Mouse (Mus musculus): ENCODE results near the gene Oxsm. TPM values are rescaled to one million over a fixed set of nuclear protein-coding genes. Genes with fewer than 3 reads are reported as not detected.
A peak's percentile ranks its signal among the peaks of the same experiment; 100 is the strongest.

Gene Oxsm
- polyA plus RNA-seq (2015; fragmentation: Nextera tagmentation; extraction: Ambion mirVana) = 1.2 and 1.4 TPM in 2 replicates

GRCm38 (mm10) chr14:16249171-16249874 is at the start of gene Oxsm, which contains the start of gene Ngly1:
Oxsm (minus strand) TSS chr14:16249808.
Ngly1 (plus strand) TSS chr14:16249280.
- Histone ChIP-seq H3K36me3 (no peaks in the 10 kb centered on the region), H3K4me1 (replicated peaks) (peaks cover 11% of the 10 kb centered on the region), H3K9me3 (no peaks in the 10 kb centered on the region), H3K4me2 (peak within 1 kb of the TSS; percentile 85), H3K4me3 (peak within 1 kb of the TSS; percentile 80), H3K9ac (peak within 1 kb of the TSS; percentile 92), H3K27ac (replicated peaks) (peak within 1 kb of the TSS; percentile 83), H3K27me3 (no peaks in the 10 kb centered on the region)
- under 1% methylated on average over 57 of the region's 65 CpGs for WGBS
- peak; percentile 99 for ATAC-seq (ENCODE audit: low read depth)

- peak; percentile 56; the same call in 1 of the 2 replicates for ATAC-seq (ENCODE audit: low read depth)
- peak overlapping the region; percentile 38; the same call in 1 of the 2 replicates for H3K27ac ChIP-seq (replicated peaks)
Observed at GRCm38 (mm10) chr14:16296816-16297468, 47.3 kb upstream of the Oxsm start.

GRCm38 (mm10) chr14:16293921-16294320 is 44.3 kb upstream of the Oxsm start:
- Histone ChIP-seq H3K4me1 (replicated peaks) (peaks cover 8% of the 10 kb centered on the region), H3K27me3 (no peaks in the 10 kb centered on the region), H3K36me3 (peaks cover 19% of the 10 kb centered on the region; the same call in 1 of the 2 replicates), H3K9ac (no peak overlapping the region), H3K4me2 (no peak overlapping the region), H3K4me3 (no peak overlapping the region), H3K9me3 (no peaks in the 10 kb centered on the region), H3K27ac (replicated peaks) (no peak overlapping the region)
- 95% methylated on average over 1 of the region's 1 CpGs for WGBS
- no peak for ATAC-seq (ENCODE audit: low read depth)

More at GRCm38 (mm10) chr14:16296816-16297468, 47.3 kb upstream of the Oxsm start:
- H3K4me1 ChIP-seq (replicated peaks) = peaks cover 8% of the 10 kb centered on the region
- no peak overlapping the region for H3K4me2 ChIP-seq
- 57% methylated on average over 2 of the region's 2 CpGs for WGBS
- H3K36me3 ChIP-seq = peaks cover 23% of the 10 kb centered on the region
- H3K9me3 ChIP-seq = no peaks in the 10 kb centered on the region
- H3K27me3 ChIP-seq = no peaks in the 10 kb centered on the region
- no peak overlapping the region for H3K9ac ChIP-seq
- no peak overlapping the region for H3K4me3 ChIP-seq

- H3K4me2 ChIP-seq = no peak overlapping the region
- H3K27ac ChIP-seq (replicated peaks) = no peak overlapping the region
- H3K36me3 ChIP-seq = peaks cover 19% of the 10 kb centered on the region; the same call in 1 of the 2 replicates
- no peaks in the 10 kb centered on the region for H3K9me3 ChIP-seq
- ATAC-seq (ENCODE audit: low read depth) = no peak
- H3K4me3 ChIP-seq = no peak overlapping the region
- H3K27me3 ChIP-seq = no peaks in the 10 kb centered on the region
- H3K4me1 ChIP-seq (replicated peaks) = peaks cover 8% of the 10 kb centered on the region
- no peak overlapping the region for H3K9ac ChIP-seq
Observed at GRCm38 (mm10) chr14:16293015-16293414, 43.4 kb upstream of the Oxsm start.

DNA sequence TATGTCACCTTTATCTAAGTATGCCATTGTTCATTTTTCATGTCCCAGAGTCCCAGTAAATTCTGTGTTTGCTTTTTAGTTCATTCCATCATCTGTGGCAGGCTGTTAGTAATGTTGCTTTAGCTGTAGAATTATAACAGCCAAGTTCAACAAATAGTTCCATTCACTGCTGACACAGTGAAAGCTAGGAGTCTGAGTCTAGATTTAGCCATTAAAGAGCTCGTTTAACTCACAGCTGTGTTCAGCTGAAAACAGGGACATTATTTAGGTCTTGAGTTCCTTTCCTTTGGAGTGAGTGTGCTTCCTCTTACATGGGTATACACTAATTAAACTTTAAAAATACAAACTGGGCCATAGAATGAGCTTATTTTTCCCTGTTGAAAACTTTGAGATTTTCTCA is 42.8 kb upstream of the Oxsm start:
- H3K4me1 ChIP-seq (replicated peaks) = peaks cover 8% of the 10 kb centered on the region
- H3K9ac ChIP-seq = no peak overlapping the region
- H3K9me3 ChIP-seq = no peaks in the 10 kb centered on the region
- no peak overlapping the region for H3K4me3 ChIP-seq
- 37% methylated on average over 1 of the region's 1 CpGs for WGBS
- no peak overlapping the region for H3K27ac ChIP-seq (replicated peaks)
- H3K36me3 ChIP-seq = peaks cover 19% of the 10 kb centered on the region; the same call in 1 of the 2 replicates
- no peak overlapping the region for H3K4me2 ChIP-seq
- no peaks in the 10 kb centered on the region for H3K27me3 ChIP-seq
- ATAC-seq (ENCODE audit: low read depth) = no peak

- no peak overlapping the region for H3K4me3 ChIP-seq
- WGBS = 84% methylated on average over 4 of the region's 4 CpGs
- no peaks in the 10 kb centered on the region for H3K27me3 ChIP-seq
- H3K4me1 ChIP-seq (replicated peaks) = no peaks in the 10 kb centered on the region
- no peaks in the 10 kb centered on the region for H3K9me3 ChIP-seq
- H3K27ac ChIP-seq (replicated peaks) = no peak overlapping the region
- no peak overlapping the region for H3K9ac ChIP-seq
- H3K4me2 ChIP-seq = no peak overlapping the region
- H3K36me3 ChIP-seq = peaks cover 6% of the 10 kb centered on the region; the same call in 1 of the 2 replicates
- no peak for ATAC-seq (ENCODE audit: low read depth)
Observed at GRCm38 (mm10) chr14:16283966-16284365, 34.4 kb upstream of the Oxsm start.

GRCm38 (mm10) chr14:16279196-16279595 is 29.6 kb upstream of the Oxsm start:
- Histone ChIP-seq H3K27me3 (no peaks in the 10 kb centered on the region), H3K36me3 (peaks cover 6% of the 10 kb centered on the region; the same call in 1 of the 2 replicates), H3K4me3 (no peak overlapping the region), H3K9ac (no peak overlapping the region), H3K4me1 (replicated peaks) (no peaks in the 10 kb centered on the region), H3K4me2 (no peak overlapping the region), H3K9me3 (no peaks in the 10 kb centered on the region), H3K27ac (replicated peaks) (no peak overlapping the region)
- 67% methylated on average over 4 of the region's 4 CpGs for WGBS
- ATAC-seq (ENCODE audit: low read depth) = no peak; the same call in 1 of the 2 replicates

- Histone ChIP-seq H3K9me3 (no peaks in the 10 kb centered on the region), H3K4me2 (no peak overlapping the region), H3K27ac (replicated peaks) (no peak overlapping the region), H3K4me3 (no peak overlapping the region), H3K36me3 (peaks cover 16% of the 10 kb centered on the region; the same call in 1 of the 2 replicates), H3K9ac (no peak overlapping the region), H3K4me1 (replicated peaks) (no peaks in the 10 kb centered on the region), H3K27me3 (no peaks in the 10 kb centered on the region)
- no peak for ATAC-seq (ENCODE audit: low read depth)
- WGBS = 91% methylated on average over 3 of the region's 3 CpGs
Observed at GRCm38 (mm10) chr14:16273677-16274076, 24.1 kb upstream of the Oxsm start.

DNA sequence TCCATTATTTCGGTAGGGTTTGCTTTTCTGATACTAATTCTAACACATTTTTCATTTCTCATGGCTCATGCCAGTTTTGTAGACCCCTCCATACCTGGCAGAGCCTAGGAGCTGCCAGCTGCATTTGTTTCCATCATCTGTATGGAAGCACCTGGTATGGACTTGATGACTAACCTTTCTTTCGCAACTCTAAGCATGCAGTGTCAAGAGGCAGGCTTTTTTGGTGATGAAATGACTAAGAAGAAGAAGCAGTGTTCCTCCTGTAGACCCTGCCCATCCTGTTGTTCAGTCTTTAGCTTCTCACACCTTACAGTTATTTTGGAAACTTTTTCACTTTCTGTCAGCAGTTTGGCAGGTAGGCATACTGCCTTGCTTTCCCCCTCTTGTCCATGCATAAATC is 20.2 kb upstream of the Oxsm start:
- H3K27ac ChIP-seq (replicated peaks) = no peak overlapping the region
- H3K9ac ChIP-seq = no peak overlapping the region
- 90% methylated on average over 2 of the region's 2 CpGs for WGBS
- no peaks in the 10 kb centered on the region for H3K27me3 ChIP-seq
- ATAC-seq (ENCODE audit: low read depth) = no peak
- H3K9me3 ChIP-seq = no peaks in the 10 kb centered on the region
- H3K36me3 ChIP-seq = peaks cover 16% of the 10 kb centered on the region; the same call in 1 of the 2 replicates
- H3K4me2 ChIP-seq = no peak overlapping the region
- H3K4me1 ChIP-seq (replicated peaks) = no peaks in the 10 kb centered on the region
- no peak overlapping the region for H3K4me3 ChIP-seq

DNA sequence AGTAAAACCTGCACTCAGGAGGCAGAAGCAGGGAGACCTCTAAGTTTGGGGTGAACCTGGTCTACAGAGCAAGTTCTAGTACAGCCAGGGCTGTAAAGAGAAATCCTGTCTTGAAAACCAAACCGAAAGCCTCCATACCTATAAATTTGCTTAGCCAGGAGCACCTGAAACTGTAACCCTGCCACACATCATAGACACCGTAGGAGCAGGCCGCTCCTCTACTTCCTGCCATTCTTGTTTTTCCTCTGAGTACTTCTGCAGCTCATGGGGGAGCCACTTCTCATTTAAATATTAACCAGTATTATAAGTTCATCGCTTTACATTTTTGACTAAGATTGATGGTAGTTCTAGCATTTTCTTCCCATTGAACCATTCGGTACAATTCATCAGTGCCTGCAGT is 17.4 kb upstream of the Oxsm start:
- H3K4me3 ChIP-seq = no peak overlapping the region

GRCm38 (mm10) chr14:16261869-16262268 is 12.3 kb upstream of the Oxsm start:
- H3K4me1 ChIP-seq (replicated peaks) = no peaks in the 10 kb centered on the region
- H3K27me3 ChIP-seq = no peaks in the 10 kb centered on the region
- H3K9me3 ChIP-seq = no peaks in the 10 kb centered on the region
- no peak overlapping the region for H3K4me2 ChIP-seq
- no peak overlapping the region for H3K4me3 ChIP-seq
- H3K36me3 ChIP-seq = peaks cover 20% of the 10 kb centered on the region
- no peak overlapping the region for H3K9ac ChIP-seq
- ATAC-seq (ENCODE audit: low read depth) = no peak
- WGBS = 86% methylated on average over 3 of the region's 3 CpGs
- H3K27ac ChIP-seq (replicated peaks) = no peak overlapping the region

More for the DNA sequence above, 17.4 kb upstream of the Oxsm start:
- ATAC-seq (ENCODE audit: low read depth) = no peak
- no peak overlapping the region for H3K27ac ChIP-seq (replicated peaks)
- WGBS = 90% methylated on average over 5 of the region's 5 CpGs
- no peaks in the 10 kb centered on the region for H3K9me3 ChIP-seq
- H3K9ac ChIP-seq = no peak overlapping the region
- H3K27me3 ChIP-seq = no peaks in the 10 kb centered on the region
- peaks cover 20% of the 10 kb centered on the region for H3K36me3 ChIP-seq
- H3K4me2 ChIP-seq = no peak overlapping the region
- H3K4me1 ChIP-seq (replicated peaks) = no peaks in the 10 kb centered on the region

DNA sequence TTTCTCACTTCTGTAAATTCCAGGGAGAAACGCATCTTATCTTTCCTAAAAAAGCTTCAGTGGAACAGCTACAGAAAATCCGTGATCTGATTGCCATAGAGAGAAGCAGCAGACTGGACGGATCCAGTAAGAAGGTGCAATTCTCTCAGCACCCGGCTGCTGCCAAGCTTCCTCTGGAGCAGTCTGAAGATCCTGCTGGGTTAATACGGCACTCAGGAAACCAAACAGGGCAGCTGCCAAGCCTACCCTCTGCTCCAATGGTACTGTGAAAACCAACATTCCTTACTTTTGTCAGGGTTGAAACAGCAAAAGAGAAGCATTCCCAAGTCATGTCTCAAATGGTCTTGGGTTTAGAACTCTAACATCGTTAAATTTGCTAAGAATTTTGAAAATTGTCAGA is 10.9 kb upstream of the Oxsm start:
- no peak overlapping the region for H3K9ac ChIP-seq
- ATAC-seq (ENCODE audit: low read depth) = no peak
- no peaks in the 10 kb centered on the region for H3K4me1 ChIP-seq (replicated peaks)
- no peak overlapping the region for H3K4me3 ChIP-seq
- no peak overlapping the region for H3K27ac ChIP-seq (replicated peaks)
- 73% methylated on average over 6 of the region's 6 CpGs for WGBS
- H3K9me3 ChIP-seq = no peaks in the 10 kb centered on the region
- peaks cover 28% of the 10 kb centered on the region for H3K36me3 ChIP-seq
- H3K4me2 ChIP-seq = no peak overlapping the region
- no peaks in the 10 kb centered on the region for H3K27me3 ChIP-seq

Measured in neural tube, embryonic 13.5 days (tissue).